Mouse (Mus musculus) cerebellum, adult 11-12 months (tissue): ENCODE measurements around the gene Lamtor5.
"Not testable (repeated sequence)": the region's sequence is repeated elsewhere in the genome, so short reads cannot be mapped to it uniquely, and the experiment has no call there.

Source experiments
- DNase-seq: peaks from one replicate; pipeline ENCODE4 v3.0.0; 2022

The Lamtor5 gene

DNA sequence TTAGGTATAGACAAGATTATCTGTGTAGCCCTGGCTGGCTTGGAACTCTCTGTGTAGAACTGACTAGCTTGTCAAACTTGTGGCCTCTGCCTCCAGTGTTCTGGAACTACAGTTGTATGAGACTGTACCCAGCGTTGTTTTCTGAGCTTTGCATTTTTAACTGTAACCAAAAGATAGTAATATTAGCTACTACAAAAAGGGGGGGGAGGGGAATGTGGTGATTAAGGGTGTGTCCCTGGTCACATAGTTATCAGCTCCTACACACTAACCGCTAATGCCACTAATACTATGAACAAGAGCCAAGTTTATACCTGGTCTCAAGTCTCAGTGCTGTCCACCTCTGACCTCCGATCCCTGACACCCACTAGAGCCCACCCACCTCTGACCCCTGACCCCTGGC lies 6.2 kb upstream of the Lamtor5 start:
- no peak for DNase-seq

DNA sequence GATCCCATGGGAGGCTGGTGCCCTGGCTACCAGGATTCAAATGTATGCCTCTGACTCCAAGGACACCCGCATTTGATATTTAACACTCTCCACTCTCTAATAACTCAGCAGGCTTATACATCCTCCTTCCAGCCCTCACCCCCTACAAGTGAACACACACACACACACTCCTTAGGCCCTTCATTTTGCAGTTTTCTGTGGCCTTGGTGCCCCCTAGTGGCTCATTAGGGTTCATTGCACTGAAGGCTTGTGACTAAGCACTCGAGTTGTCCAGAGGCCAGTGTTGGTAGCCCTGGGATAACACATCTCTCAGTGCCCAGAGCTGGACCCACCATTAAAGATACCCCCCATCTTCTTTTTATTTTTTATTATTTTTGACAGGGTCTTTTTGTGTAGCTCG lies 4.8 kb upstream of the Lamtor5 start:
- DNase-seq: peak; percentile 37

DNA sequence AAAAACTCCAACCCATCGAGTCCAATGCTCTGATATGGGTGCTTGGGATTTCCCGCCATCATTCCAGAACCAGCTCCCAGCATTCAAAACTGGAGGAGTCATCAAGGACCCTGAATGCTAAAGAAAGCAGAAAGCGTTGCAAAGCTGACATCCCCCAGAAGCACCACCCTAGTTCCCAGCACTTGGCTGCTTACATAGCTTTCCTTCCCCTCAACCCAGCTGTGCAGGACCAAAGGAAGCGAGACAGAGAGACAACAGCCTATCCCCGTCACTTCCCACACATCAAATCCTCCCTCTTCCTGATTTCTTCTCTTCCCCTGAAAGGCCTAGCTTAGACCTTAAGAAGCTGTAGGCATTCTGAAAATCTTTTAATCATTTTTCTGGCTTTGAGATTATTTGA lies 3.3 kb upstream of the Lamtor5 start:
- no peak for DNase-seq

DNA sequence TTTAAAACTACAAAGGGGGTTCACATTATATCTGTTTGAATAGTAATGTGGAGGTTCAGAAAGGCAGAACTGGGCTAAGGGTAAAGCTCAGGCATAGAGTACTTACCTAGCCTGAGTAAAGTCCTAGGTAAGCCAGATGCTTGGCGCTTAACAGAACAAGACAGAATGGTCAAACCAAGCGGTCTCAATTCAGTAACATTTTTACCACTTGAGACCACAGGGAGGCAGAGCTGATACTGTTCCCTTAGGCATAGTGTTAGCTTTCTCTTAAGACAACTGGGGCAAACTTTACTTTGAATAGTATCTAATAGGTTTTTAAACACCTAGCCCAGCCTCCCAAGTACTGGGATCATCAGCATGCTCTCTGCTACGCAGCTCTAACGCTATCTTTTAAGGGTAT lies 2.7 kb upstream of the Lamtor5 start:
- no peak for DNase-seq

DNA sequence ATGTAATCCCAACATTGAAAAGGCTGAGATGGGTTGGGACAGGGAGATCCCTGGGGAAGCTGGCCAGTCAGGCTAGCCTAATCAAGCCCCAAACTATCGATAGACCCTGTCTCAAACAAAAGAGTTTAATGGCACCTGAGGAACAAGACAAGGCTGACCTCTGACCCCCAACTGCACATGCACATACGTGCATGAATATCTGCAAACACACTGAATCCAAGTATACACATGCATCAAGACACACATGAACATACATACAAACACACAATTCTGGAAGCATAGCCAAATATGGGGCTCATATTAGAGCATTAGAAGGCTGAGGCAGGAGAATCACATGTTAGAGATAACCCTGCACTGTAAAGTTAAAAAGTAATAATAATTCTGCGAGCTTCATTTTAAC lies 2.0 kb upstream of the Lamtor5 start:
- no peak for DNase-seq

DNA sequence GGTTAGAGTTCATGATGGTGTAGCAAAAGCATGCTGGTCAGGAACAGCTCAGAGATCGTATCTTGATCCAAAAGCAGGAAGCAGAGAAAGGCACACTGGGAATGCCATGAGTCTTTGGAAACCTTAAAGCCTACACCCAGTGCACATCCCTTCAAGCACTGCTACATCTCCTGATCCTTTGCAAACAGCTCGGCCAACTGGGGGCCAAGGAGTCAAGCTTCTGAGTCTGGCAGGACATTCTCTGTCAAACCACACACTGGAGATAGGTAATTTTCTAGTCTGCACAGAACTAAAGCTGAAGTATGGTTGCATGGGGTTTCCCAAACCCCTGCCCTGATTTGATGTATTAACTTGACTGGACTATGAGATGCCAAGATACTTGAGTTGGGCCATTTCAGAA lies 7.5 kb downstream of the Lamtor5 start:
- no peak for DNase-seq

DNA sequence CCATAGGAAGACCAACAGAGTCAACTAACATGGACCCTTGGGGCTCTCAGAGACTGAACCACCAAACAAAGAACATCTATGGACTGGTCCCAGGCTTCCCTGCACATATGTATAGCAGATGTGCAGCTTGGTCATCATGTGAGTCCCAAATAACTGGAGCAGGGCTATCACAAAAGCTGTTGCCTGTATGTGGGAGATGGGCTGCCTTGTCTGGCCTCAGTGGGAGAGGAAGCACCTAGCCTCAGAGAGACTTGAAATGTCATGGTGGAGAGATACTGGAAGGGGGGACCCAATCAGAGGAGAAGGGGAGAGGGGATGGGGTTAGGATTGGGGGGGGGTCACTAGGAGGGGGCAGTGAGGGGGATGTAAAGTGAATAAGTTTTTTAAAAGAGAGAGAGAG lies 8.7 kb downstream of the Lamtor5 start:
- no peak for DNase-seq

DNA sequence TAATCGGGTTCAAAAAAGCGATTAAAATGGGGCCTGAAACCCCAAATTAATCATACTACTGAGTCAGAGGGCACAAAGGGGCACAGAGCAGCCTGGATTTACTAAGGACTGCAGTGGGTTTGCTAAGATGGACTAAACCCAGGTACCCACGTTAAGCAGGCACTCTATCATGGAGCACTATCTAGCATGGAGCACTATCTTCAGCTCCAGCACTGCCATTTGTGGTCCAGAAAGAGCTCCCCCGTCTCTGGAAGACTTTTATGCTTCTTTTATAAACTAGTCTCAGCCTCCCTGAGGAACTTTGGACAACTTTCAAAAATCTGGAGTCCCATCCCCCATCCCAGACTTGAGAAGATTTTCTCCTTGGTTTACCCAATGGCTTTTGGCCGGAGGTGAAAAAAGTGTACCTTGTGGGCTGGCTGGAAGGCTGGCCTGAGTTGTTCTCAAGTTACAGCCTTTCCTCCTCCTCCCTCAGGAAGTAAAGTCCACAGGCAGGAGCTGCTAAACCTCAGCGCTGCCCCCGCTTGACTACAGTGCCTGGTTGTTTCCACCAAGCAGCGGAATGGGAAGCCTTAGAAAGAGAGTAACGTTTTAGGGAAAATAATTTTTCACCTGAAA lies 12.2 kb downstream of the Lamtor5 start, which contains the start of gene Slc16a4:
Slc16a4 (plus strand) TSS at position 467 of the 618 bp plus-strand sequence.
- no peak for DNase-seq

DNA sequence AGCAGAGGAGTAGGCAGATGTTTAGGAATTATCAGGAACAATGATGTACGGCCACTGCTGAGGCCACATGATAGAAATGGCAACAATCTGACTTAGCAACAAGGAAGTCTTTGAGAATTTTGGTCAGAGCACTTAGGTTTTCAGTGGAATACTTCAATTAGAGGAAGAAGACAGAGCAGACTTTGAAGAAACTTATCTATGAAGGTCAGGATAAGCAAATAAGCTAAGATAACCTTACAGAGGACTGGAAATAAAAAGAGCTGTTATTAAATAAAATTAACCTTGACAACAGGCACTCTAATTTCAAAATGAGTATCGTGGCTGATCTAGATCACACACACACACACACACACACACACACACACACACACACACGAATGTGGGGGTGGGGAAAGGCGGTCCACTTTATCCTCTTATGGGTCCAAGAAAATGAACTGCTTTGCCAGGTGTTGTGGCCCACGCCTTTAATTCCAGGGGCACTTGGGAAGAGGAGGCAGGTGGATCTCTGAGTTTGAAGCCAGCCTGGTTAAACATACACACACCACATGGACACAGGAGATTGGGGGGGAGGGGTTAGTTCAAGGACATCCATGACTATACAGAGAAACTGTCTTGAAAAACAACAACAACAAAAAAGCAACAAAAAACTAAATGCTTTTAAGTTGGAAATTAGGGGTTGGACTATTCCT lies 17.2 kb downstream of the Lamtor5 start:
- no peak for DNase-seq

DNA sequence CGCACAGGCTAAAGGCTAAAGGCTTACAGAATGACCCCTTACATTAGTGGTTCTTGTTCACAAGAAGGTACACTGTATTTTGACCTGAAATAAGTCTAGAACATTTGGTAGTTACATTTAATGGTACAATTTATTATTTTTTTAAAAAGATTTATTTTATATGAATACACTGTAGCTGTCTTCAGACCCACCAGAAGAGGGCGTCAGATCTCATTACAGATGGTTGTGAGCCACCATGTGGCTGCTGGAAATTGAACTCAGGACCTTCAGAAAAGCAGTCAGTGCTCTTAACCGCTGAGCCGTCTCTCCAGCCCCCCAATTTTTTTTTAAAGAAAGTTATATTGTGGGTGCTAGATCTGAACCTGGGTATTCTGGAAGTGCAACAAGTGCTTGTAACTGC lies 18.3 kb downstream of the Lamtor5 start:
- not testable (repeated sequence) for DNase-seq

DNA sequence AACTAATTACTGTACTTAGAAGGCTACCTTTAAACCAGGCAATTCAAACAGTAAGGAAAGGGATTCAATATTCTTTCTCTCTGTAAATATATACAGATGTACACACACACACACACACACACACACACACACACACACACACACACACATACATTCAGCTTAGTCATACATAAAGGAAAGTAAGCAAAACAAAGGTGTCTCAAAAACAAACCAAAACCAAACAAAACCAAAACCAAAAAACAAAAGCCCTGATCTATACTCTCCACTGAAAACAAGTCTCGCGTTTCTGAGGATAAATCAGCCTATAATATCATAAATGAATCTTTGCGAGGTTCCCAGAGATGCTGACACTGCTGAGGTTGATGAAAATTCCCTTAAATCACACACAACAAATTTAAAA lies 38.7 kb downstream of the Lamtor5 start:
- no peak for DNase-seq

DNA sequence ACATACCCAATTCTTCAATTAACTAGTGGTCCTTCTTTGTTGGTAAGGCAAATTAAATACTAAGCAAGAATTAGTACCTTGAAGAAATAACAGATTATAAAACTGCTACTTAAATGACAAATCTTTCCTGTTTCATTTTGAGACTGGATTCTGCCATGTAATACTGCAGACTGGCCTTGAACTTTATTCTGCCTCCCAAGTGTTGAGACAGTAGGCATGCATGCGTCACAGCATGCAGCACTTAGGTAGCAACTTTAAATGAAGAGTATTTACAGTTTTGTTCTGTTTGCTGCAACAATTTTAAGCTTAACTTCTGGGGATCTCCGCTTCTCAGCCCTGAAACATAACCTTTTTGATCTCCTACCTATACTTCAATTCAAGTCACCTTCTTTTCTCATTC lies 42.5 kb downstream of the Lamtor5 start:
- no peak for DNase-seq

DNA sequence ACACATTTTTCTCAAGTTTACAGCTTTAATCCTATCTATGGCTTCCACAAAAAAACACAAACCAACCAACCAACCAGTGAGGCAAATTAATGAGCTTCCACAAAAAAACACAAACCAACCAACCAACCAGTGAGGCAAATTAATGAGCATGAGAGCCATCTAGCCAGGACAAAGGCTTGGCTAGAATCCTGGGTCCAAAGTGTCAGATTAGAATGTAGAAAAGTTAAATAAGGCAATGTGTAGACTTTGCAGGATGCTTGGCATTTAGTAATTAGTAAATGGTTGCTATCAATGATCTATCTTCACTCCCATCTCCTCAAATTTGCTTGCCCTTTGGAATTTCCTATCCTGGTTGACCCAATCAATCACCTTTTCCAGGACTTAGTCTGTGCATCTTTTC lies 43.1 kb downstream of the Lamtor5 start:
- no peak for DNase-seq

DNA sequence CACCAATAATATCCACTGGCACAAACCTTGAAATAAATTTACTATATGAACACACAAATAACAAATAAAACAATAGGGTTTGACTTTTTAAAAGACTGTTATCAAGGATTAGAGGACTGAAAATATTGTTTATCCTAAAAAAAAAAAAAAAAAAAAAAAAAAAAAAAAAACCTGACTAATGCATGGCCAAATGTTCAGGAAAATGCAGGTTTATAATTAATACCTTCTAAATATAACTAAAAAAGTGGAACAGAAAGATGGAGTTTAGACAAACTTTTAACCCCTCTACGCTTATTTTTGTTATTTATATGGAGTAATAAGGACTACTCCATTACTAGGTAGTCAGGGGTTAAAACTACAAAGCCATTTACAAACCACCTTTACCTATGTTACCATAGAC lies 47.8 kb downstream of the Lamtor5 start:
- DNase-seq: no peak

DNA sequence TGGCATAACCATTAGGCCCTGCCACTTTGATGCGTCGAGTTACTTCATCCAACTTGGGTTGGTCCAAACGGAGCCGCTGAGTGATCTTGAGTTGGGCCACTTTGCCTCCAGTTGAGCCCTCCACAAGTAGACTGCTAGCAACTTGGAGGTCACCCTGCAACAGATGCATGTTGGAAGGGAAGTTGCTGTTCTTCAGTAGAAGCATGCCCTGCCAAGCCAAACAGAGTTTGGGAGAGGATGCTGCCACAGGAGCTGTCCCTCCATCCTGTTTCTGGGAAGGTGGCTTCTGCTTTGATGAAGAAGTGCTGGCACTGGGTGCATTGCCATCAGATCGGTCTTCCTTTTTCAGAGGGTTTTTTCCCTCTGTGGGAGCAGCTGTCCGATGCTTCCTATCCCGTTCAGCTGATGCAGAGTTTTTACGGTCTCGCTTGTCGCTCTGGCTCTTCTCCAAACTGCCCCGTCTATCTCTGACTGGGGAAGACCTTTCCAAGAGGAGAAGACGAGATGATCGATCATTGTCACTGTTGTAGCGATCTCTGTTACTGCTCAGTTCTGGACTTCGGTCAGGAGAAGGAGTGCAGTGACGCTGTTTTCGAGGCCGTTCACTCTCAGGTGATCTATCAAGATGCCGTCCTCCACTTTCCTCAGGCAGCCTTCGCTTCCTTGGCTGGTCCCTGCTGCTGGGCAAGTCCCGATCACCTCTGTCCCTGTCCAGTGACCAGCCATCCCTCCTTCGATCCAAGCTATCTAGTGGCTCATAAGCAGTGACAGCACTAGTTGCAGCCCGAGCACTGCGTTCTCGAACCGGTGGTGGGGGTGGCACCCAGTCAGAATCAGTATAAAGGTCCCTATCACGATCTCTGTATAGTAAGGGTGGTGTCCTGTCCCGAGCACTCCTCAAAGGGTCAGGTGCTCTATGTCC lies 52.1 kb downstream of the Lamtor5 start:
- DNase-seq: peak; percentile 48

DNA sequence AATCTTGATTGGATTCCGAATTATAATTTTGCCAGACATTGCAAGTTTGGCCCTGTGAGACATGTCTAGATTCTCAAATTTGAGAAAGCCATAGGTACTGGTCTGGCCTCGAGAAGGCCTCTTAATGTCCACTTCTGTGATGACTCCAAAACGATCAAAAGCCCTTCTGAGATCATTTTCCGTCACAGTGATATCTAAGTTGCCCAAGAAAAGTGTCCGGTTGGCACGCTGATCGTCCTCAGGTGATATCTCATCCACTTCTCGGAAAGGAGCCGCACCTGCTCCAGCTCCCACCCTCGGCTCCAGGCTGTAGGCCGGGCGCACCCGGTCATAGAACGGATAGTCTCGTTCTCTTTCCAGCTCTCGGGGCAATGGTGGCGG lies 53.1 kb downstream of the Lamtor5 start:
- DNase-seq: no peak

DNA sequence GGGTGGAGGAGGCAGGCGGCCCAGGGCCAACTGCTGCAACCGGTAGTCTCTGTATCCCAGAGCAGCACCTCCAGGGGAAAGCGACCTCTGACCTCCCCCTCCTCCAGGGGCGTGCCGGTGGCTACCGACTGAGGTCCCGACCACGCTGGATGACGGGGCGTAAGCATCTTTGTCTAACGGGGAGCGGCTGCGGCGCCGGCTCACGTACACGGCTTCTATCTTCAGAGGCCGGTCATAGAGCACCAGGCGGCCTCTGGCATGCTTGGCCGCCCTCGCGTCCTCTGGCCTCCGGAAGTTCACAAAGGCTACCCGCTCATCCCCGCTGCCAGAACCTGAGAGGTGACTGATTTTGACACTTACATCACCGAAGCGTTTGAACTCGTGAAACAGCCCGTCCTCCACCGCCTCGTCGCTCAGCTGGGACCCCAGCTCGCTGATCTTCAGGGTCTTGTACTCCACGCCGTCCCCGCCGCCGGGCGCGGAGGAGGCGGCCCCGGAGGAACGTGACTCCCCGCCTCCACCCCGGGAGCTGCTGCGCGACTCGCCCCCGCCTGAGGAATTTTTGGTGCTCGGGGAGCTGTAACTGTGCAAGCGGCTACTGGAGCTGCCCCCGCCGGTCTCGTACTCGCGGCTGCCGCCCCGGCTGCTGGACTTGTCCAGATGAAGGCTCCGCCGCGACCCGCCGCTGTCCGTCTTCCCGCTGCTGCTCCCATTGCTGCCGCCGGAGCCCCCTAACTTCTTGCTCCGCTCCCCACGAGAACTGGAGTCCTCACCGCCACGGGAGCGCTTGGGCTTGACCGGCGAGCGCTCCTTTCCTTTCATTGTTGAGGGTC lies 53.7 kb downstream of the Lamtor5 start:
- DNase-seq: peak; percentile 77

DNA sequence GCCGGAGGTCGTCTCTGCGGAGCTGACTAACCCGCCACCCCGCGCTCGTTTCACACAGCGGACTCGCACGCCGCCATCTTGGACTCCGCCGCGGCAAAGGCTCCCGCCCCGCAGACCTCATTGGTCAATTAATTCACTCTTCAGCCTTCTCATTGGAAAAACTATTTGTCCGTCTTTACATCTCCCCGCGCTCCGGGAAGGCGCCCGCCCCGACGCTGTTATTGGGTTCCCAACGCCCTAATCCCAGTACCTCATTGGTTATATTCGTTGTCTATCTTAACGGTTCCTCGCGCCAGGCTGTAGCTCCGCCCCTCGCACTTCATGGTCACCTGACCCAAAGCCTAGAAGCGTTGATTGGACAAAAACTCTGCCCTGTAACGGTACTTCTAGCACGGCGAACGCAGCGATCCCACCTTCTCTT lies 54.3 kb downstream of the Lamtor5 start:
- peak; percentile 99 for DNase-seq
